Mouse (Mus musculus) megakaryocyte, adult 5-6 weeks (primary cell): ENCODE measurements at regions not wholly inside any gene's neighbourhood (a gene's known extent, or its start where the extent isn't known, plus 50 kb on each side); places are given as distances from the start of the nearest gene placed in this dataset.

Experiments
- ATAC-seq: 2 replicates; pipeline ENCODE4 v1.8.0; 2016; ENCODE audit warnings: mild to moderate bottlenecking, inconsistent platforms; ENCODE audit not compliant: poor library complexity, severe bottlenecking

GRCm38 (mm10) chr3:154393626-154394025, 63.2 kb upstream of the Lhx8 start:
- no peak for ATAC-seq

- no peak for ATAC-seq
Observed at GRCm38 (mm10) chr3:154391629-154392028, 61.2 kb upstream of the Lhx8 start.

GRCm38 (mm10) chr3:154388656-154389055, 58.2 kb upstream of the Lhx8 start:
- no peak for ATAC-seq

DNA sequence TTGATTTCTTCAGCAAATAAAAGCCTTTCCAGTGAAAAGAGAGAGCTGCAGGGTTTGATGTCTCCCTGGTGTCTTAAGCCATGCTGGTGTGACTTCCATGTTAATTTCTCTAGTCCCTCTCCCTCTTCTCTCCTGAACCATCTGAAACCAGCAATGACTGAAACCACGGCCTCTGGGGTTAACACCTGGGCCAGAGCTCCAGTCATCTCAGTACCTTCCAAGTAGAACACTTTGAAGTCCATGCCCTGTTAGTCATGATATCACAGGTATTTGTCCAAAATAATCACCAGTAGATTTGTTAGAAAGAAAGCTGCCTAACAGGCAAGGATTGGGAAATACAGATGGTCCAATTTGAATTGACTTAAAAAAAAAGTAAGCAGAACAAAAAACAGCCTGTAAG, 56.8 kb upstream of the Lhx8 start:
- ATAC-seq = no peak

DNA sequence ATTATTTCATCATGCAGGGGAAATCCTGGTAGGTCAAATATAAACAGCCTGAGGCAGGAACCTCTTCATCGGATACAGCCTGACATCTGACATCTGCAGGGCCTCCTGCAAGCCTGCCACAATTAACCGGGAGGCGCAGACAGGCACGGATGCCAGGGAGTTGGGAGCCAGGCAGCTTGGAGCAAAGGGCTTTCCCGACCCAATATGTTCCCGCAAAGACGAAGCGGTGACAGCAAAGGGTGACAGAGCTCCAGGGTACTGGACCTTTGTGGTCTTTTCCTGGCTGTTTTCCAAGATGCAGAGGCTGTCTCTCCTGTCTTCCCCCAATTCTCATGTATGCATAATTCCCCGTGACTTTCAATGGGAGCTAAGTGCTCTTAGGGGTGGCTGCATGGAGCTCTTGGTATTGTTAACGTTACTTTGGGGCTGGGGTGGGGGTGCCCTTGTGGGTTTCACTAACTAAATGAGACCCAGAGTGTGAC, 55.4 kb upstream of the Lhx8 start:
- ATAC-seq = no peak

GRCm38 (mm10) chr3:154382811-154383210, 52.4 kb upstream of the Lhx8 start:
- ATAC-seq = no peak

GRCm38 (mm10) chr3:154381561-154381960, 51.1 kb upstream of the Lhx8 start:
- no peak for ATAC-seq
